Mouse (Mus musculus) G1E (cell line): Measurements from ENCODE around the gene Lcmt1.

ENCODE experiments used
- CTCF ChIP-seq: IDR thresholded peaks from 2 replicates; pipeline ENCODE4 v1.5.1; 2012; ENCODE audit warnings: low read depth, low read length, inconsistent platforms, mixed read lengths
- TAL1 ChIP-seq: conservative IDR thresholded peaks from 2 replicates; pipeline ENCODE4 v1.6.1; 2012; ENCODE audit warnings: low read depth, low read length, inconsistent platforms, mixed read lengths

- TF ChIP-seq CTCF (no peak), TAL1 (no peak)
Observed at GRCm38 (mm10) chr7:123449676-123450075, 80.1 kb downstream of the Lcmt1 start.
